Mouse (Mus musculus) retina, postnatal 1 day (tissue): Measurements from ENCODE around the gene Itga10.
"Not testable (repeated sequence)": the region's sequence is repeated elsewhere in the genome, so short reads cannot be mapped to it uniquely, and the experiment has no call there.

Experiments used
- DNase-seq: peaks from one replicate; pipeline ENCODE4 v3.0.0-alpha.2; 2012

The Itga10 gene

DNA sequence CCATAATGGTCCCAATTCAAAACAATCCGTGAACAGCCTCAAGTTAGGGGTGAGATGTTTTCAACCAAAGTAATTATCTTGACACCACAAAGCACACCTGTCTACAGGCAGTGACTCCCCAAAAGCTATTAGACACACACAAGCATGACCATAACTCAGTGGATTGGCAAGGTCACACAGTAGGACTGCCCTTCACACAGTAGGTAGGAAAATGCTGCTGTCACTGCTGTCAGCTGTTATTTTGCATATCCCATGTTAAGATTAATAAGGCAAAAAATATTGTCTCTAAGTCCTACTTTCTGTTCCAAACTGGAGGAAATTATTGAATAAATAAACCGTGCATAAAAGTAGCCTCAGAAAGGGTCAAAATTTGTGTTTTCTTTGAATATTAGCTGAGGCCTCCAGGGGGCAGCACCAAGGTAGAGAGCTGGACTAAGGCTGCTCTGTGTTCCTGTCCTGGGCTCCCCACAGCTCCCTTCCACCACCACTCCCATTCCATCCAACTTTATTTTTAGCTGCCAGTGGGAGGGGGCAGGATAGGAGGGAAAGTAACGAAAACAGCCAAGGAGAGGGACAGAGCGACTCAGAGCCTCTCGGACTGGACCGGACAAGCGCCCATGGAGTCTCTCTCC lies at the start of gene Itga10:
Gene Itga10, plus strand, starts transcription at position 567 of the 632 bp plus-strand sequence.
- DNase-seq: peak; percentile 45

DNA sequence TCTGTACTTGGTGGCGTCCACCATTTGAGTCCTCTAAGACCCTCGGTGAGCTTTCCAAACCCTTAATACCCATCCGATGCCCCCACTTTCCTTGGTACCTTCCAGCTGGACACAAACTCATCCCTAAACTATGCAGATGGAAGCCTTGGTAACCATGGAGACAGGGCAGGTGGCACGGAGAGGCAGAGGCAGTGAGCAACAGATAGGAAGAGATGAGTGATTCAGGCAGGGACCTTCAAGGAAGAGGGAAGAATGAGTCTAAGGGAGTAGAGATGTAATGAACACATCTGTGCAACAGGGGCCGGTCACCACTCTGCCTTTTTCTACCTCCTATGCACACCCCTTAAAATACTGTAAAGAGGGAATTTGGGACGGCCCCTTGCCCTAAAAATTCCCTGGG lies 49.7 kb upstream of the Itga10 start:
- DNase-seq: peak; percentile 76

DNA sequence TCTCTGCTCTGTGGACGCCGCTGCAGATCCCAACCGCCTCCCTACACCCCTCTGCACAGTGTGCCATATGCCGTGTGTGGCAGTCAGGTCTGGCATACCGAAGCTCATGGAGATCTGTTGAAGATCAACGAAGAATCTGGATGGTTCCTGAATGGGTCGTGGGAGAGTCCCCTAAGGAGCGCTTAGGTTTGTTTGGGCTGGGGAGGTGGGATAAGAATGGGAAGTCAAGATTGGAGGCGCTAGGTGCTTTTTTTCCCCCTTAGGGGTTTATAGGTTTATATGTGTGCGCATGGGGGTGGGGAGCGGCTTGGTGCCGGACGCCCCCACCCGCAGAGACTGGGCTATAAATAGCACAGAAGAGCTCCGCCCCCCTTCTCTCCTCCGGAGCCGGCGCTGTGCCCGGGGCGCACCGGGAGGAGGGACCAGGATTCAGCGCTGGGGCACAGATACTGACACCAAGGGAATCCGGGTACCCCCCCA lies 49.1 kb upstream of the Itga10 start, which contains the start of gene Ankrd34a:
Gene Ankrd34a, plus strand, starts transcription at position 409 of the 480 bp plus-strand sequence.
- DNase-seq: peak; percentile 69

DNA sequence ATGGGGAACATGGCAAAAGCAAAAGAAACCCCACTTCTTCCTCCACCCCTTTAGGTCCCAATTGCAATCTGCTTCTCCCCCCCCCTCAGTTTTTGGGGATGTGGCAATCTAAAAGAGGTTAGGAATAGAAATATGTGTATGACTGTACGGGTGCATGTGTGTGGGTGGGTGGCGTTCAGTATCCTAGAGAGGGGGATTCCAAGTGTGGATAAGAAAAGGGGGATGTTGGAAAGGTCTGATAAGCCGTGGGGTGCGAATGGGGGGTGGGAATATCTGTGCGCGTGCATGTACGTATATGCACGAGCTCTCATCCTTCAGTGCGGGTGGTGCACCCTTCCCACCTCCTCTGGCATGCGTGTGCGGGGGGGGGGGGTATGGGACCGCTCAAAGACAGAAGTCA lies 48.5 kb upstream of the Itga10 start:
- peak; percentile 22 for DNase-seq

DNA sequence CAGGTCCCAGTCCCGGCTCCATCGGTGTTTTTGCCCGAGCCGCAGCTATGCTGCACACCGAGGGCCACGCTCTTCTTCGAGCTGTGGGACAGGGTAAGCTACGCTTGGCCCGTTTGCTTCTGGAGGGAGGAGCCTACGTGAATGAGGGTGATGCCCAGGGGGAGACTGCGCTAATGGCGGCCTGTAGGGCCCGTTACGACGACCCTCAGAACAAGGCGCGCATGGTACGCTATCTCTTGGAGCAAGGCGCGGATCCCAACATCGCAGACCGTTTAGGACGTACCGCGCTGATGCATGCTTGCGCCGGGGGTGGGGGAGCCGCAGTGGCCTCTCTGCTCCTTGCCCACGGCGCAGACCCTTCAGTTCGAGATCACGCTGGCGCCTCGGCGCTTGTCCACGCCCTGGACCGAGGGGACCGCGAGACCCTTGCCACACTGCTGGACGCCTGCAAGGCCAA lies 47.9 kb upstream of the Itga10 start:
- DNase-seq: peak; percentile 65

DNA sequence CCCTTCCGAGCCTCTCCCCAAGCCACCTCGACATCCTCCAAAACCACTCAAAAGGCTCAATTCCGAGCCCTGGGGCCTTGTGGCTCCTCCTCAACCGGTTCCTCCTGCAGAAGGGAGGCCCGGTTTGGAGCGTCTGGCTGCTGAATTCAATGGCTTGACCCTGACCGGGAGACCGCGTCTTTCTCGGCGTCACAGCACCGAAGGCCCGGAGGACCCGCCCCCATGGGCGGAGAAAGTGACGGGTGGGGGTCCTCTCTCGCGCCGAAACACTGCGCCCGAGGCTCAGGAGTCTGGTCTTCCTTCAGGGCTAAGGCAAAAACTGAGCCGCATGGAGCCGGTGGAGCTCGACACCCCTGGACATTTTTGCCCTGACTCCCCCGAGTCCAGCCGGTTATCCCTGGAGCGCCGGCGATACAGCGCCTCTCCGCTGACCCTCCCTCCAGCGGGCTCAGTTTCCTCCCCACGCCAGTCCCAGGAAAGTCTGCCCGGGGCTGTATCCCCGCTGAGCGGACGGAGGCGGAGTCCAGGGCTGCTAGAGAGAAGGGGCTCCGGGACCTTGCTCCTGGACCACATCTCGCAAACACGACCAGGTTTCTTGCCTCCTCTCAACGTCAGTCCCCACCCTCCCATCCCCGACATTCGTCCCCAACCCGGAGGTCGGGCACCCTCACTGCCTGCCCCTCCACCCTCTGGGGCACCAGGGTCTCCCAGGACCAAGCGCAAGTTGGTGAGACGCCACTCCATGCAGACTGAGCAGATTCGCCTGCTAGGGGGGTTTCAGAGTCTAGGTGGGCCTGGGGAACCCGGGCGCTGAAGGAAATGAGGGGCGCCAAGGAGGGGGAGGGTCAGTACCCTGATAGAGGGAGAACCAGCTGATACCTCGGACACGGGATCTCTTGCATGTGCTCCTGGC lies 47.0 kb upstream of the Itga10 start:
- DNase-seq: peak; percentile 85

DNA sequence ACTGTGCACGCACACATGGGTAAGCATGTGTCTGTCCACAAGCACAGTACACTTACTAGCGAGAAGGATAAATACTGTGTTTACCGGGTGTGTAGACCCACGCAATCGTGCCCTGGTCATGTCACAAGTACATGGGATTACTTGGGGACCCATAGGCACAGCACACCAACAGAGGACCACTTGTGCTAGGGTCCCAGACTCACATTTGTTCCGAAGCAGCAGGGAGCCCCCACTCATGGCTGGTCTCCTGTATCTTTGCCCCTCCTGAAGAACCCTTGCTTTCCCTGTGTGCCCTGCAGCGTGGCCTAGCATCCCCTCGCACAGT lies 46.4 kb upstream of the Itga10 start:
- DNase-seq: no peak

DNA sequence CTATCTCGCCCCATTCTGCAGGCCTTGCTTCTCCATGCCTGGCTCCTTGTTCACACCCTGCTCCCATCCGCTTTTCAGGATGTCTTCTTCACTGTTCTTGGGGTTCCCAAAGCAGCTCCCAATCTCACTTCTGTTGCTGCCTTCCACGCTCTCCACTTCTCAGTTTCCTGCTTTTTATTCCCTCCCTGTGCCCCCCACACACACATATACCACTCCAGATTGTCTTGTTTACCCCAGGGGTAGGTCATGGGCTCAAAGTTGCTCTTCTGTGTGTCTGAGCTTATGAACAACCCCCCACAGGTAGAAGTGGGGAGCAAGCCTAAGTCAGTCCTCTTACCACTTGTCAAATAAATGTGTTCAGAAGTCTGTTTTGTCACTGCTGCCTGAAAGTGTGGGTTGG lies 46.0 kb upstream of the Itga10 start:
- DNase-seq: no peak

DNA sequence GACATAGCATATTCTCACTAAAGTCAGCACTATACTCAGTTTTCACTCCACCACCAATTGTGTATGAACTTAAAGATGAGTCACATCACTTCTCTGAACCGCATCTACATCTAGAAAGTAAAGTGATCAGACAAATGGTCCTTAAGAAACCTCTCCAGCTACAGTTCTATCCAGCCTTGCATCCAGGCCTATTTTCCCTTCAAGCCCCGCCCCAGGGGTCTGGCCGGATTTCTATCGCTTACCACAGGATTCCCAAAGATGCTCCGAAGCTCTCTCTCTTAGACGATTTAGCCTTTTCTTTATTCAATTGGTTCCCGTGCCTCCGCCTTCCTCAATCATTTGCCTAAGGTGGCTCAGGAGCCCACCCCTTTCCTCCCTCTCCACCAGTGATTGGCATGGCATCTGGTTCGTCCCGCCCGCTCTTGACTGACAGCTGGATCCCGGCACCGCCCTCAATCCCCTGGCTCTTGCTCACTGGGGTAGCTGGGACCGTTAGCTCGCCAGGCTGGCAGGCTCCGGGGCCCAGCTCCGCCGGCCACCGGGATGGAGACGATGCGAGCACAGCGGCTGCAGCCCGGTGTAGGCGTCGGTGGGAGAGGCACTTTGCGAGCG lies 44.6 kb upstream of the Itga10 start, which contains the start of gene Lix1l:
Gene Lix1l, plus strand, starts transcription at position 511 of the 612 bp plus-strand sequence.
- DNase-seq: peak; percentile 98

DNA sequence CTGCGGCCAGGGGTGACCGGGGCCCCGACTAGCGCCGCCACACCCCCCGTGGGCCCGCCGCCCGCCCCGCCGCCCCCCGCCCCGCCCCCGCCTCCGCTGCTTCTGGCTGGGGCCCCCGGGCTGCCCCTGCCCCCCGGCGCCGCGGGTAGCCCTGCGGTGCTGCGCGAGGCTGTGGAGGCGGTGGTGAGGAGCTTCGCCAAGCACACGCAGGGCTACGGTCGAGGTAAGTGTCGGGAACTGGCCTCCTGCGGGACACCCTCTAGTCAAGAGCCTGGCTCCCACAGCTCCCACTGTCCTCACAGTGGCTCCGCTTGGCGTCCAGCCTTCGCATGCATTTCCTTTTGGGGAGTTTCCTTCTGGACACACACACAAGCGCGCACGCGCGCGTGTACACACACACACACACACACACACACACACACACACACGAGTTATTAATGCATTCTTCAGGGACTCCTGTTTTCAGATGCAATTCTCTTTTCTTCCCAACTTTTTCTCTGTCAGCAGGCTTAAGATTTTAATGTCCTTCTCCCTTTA lies 44.1 kb upstream of the Itga10 start:
- DNase-seq: peak; percentile 78

DNA sequence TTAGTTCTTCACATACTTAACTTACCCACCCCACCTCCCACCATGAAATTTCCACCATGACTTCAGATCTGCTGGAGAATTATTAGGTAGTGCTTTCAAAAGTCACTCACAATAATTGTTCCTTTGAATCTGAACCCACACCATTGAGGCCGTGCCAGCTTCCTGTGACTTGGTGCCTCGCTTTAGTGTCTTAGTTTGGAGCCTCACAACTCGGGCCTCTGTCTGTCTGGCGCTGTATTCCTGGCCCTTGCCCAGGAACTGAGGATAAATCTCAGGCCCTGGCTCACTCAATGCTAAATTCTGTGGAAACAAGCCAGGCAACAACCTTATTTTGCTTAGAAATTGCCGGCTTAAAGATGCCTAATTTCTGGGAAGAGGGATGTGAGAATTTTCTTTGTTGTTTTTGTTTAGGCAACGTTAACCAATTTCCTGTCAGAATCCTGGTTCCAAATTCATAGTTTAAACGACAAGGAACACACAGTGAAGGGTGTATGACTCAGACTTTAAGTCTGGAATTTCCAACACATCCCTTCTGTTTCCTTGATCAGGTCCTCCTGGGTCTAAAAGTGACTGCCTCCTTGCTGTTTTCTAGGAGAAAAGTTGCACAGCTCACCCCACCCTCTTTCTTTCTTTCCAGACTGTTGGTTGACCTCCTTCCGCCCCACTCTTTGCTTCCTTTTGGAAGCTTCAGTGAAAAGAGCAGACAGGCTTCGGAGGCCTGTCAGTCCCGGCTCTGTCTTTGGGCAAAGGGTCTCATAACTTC lies 43.3 kb upstream of the Itga10 start:
- no peak for DNase-seq

DNA sequence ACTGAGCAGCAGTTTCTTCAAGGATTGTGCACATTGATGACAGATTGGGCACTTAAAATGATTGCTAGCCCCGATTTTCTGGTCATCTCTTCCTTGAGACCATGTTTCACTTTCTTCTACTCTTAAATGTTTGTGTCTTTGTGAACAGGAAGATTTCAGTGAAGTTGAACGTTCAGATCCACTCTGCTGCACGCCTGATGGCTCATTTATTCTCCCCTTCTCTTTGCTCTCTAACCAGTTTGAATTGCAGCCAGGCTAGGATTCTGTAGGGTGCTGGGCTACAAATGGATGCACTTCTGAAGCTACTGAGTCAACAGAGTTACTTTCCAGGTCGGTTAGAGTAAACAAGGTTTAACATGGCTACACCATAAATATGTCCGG lies 42.7 kb upstream of the Itga10 start:
- DNase-seq: no peak

DNA sequence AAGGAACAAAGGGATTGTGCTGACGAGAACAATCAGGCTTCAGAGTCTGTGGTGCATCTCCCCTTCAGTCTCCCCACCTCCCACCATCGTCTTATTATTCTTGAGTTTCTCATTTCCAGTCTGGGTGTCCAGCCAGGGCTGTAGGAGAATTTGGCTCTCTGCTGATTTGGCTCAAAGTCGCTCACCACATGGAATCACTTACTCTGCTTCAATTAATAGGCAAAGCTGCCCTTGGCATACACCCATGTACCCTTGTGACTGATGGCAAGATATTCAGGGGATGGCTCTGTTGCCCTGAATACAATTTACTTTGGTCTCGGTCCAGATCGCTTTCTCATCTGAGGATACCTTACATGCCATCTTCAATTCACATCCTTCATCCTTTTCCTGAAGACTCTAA lies 42.1 kb upstream of the Itga10 start:
- no peak for DNase-seq

DNA sequence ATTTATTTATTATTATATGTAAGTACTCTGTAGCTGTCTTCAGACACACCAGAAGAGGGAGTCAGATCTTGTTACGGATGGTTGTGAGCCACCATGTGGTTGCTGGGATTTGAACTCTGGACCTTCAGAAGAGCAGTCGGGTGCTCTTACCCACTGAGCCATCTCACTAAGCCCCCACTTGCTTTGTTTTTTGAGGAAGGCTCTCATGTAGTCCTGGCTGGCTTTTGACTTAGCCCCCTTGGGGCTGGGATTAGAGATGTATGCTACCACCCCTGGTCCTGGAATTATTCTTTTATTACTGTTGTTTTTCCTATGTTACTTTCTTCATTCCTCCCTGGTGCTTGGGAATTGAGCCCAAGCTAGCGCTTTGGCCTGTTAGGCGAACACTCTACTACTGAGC lies 39.4 kb upstream of the Itga10 start:
- DNase-seq: not testable (repeated sequence)

DNA sequence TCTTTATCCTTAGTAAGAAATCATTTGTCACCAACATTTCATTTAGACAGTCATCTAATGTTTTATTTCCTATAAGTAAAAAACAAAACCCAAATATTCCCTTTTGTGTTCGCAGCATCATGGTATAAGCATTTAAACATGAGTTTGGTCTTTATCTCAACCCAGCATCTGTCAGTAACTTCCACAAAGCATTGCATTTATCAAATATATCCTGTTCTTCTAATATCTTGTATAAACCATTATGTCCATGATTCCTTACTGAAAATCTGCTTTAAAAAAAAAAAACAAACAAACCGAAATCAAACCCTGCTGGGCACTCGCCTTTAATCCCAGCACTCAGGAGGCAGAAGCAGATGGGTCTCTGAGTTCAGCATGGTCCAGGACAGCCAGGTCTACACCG lies 38.8 kb upstream of the Itga10 start:
- no peak for DNase-seq

DNA sequence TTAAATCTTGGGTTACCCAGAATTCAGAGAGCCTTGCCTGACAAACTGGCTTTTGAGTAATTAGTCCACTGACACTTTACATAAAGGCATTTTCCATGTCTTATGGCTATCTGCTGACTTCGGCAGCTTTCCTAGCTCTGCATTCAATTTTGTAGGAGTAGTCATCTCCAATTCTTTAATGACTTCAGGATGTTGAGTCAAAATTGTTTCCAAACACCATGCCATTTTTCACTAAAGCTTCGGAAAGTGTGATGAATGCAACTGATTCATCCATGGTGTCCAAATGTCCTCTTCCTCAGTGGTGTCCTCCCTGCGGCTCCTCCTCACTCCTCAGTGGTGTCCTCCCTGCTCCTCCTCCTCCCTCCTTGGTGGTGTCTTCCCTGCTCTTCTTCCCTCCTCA lies 27.4 kb upstream of the Itga10 start:
- DNase-seq: no peak

DNA sequence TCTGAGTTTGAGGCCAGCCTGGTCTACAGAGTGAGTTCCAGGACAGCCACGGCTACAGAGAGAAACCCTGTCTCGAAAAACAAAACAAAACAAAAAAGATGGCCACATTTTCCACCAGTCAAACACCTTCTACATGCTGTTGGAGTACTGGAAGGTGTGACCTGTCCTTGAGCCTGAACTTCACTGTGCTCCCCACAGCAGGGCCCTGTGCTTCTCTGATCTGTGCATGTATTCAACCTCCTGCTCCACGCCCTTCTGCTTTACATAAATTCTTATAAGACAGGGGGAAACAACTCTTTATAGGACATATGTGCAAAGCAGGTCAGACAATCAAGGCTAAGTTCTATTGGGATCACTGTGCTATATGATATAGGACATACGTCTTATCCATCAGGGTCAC lies 22.2 kb upstream of the Itga10 start:
- DNase-seq: no peak

DNA sequence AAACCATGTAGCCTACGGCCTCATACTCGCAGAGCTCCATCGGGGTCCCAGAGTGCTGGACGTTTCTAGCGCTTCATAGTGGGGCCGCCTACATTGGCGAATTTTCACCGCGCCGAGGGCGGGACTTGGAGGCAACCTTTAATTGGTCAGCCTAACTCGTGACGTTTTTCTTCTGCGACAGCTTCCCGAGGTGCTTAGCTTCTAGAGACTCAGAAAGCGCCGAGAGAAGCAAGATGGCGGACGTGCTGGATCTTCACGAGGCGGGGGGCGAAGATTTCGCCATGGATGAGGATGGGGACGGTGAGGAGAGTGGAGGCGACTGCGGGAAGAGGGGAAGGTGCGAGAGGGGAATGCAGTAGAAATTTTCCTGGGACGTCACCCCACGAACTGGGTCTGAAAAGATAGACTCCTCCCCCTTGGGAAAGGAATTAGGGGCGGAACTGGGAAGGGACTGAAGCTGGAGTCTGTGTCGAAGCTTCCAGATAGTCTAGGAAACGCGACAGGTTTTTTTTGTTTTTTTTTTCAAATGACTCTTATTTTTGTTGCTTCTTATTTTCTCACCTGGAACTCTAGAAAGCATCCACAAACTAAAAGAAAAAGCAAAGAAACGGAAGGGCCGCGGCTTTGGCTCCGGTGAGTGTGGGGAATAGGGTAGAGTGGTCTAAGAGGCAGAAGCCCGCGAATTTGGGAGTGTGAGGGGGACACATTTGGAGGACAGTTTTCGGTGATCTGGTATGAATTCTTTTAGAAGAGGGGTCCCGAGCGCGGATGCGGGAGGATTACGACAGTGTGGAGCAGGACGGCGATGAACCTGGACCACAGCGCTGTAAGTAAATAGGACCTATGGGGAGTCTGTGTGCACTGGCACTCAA lies 15.4 kb upstream of the Itga10 start, which contains the start of gene Rbm8a:
Gene Rbm8a, plus strand, starts transcription at position 205 of the 872 bp plus-strand sequence.
- peak; percentile 100 for DNase-seq

DNA sequence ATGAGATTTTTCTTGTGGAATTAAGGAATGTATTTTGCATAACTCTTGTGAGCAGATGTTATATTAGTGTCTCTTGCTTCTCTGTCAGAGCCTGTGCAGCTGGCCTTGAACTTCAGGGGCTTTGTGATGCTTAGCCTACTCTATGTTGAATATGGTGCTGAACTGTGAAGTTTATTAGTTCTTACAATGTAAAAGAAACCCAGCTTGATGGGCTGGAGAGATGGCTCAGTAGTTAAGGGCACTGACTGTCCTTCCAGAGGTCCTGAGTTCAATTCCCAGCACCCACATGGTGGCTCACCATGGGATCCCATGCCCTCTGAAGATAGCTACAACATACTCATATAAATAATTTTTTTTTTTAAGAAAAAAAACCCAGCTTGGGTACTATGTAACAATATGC lies 13.3 kb upstream of the Itga10 start:
- DNase-seq: no peak

DNA sequence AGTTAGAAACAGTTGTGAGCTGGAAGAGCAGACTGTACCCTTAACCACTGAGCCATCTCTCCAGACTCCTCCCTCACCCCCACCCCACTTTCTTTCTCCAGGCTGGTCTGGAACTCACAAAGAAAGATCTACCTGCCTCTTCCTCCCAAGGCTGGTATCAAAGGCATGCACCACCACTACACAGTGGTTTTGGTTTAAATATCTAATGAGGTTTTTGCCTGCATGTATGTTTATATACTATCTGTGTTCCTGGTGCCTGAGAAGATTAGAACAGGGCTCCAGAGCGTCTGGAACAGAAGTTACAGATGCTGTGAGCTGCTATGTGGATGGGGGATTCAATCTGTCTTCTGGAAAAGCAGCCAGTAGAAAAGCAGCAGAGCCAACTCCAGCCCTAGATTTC lies 11.4 kb upstream of the Itga10 start:
- no peak for DNase-seq
